Mouse (Mus musculus): ENCODE data around the gene Zfp961. TPM values are rescaled to one million over a fixed set of nuclear protein-coding genes. Genes with fewer than 3 reads are reported as not detected.
"Not testable (repeated sequence)": the region's sequence is repeated elsewhere in the genome, so short reads cannot be mapped to it uniquely, and the experiment has no call there.

Zfp961 gene
- polyA plus RNA-seq, 1 experiment from 2014 or later = 26.7 TPM

DNA sequence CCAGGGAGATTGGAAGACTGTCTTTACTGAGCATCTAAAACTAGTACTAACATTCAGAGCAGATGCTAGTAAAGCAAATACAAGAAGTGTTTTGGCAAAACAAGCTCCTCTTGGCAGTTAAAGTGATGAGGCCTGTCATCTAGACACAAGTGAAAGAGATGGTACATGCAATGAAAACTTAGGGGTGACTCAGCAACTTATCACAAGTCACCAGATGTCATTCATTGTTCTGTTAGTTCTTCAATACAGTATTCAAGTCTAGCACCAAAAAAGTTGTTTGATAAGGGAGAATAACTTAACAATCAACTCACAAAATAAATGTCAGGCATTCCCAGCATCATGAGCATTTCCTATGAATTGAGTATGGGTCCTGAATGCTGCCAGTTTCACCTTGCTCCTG lies 23.1 kb upstream of the Zfp961 start:
- Histone ChIP-seq H3K4me3 (ENCODE audit: low read length) (no peak overlapping the region), H3K36me3 (ENCODE audit: insufficient read depth, low read length) (peaks cover 36% of the 10 kb centered on the region), H3K9ac (replicated peaks; ENCODE audit: low read length) (no peak overlapping the region), H3K27me3 (ENCODE audit: insufficient read depth, low read length) (no peaks in the 10 kb centered on the region), H3K4me2 (replicated peaks; ENCODE audit: low read depth, low read length) (no peak overlapping the region), H3K9me3 (ENCODE audit: low read length) (0 out of 2 replicates have a peak, but pooled peaks cover 3% of the 10 kb centered on the region), H3K4me1 (ENCODE audit: insufficient read depth, low read length) (0 out of 2 replicates have a peak, but pooled peaks cover 8% of the 10 kb centered on the region), H3K27ac (ENCODE audit: low read length) (no peak overlapping the region)
- ATAC-seq (ENCODE audit: low FRiP score, low TSS enrichment) = no peak

DNA sequence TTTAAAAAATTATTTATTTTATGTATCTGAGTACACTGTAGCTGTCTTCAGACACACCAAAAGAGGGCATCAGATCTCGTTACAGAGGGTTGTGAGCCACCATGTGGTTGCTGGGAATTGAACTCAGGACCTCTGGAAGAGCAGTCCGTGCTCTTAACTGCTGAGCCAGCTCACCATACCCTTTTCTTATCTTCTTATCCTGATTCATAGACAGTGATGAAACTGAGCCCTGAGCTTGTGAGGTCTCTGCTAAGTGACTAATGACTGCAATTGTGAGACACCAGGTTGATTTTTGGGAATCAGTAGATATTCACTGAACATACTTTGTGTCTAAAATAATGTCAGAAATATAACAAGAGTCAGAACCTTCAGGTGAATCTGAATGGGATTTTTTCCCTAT lies 12.8 kb upstream of the Zfp961 start:
- not testable (repeated sequence) for ATAC-seq (ENCODE audit: low FRiP score, low TSS enrichment); H3K36me3 ChIP-seq (ENCODE audit: insufficient read depth, low read length); H3K4me3 ChIP-seq (ENCODE audit: low read length); H3K4me2 ChIP-seq (replicated peaks; ENCODE audit: low read depth, low read length); H3K9me3 ChIP-seq (ENCODE audit: low read length); H3K27me3 ChIP-seq (ENCODE audit: insufficient read depth, low read length); H3K4me1 ChIP-seq (ENCODE audit: insufficient read depth, low read length); H3K27ac ChIP-seq (ENCODE audit: low read length); H3K9ac ChIP-seq (replicated peaks; ENCODE audit: low read length)
- WGBS = 92% methylated on average over 2 of the region's 2 CpGs

DNA sequence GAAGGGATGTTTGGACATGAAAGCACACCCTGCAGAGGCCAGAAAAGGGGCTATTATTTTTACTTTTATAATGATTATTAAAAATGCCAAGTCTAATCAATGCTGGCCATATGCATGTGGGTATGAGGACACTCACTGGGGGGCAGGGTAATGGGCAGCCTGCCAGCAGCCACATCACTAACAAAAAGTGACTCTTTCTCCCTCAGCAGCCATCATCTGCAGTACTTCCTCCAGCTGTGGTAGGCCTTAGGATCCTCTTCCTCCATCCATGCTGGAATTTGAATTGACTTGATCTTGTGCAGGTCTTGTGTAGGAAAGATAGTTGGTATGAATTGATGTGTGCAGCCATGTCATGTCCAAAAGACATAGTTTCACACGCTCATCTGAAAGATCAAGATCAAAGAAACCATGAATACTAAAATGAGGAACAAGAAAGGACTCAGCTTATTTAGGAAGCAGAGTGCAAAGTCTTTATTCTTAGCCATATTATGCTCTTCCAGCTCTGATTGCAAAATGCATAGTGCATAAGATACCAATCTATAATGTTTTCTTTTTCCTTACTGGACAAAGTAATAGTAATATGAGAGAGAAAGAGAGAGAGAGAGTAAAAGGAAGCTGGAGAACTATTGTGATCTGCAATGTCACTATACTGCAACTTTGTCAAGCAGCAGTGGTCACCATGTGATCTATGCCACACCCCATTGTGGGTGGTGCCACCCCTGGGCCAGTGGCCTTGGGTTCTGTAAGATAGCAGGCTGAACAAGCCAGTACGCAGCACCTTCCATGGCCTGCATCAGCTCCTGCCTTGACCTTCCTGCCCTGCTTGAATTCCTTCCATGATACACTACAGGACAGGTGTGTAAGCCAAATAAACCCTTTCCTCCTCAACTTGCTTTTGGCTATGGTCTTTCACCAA lies 10.3 kb upstream of the Zfp961 start:
- H3K27me3 ChIP-seq (ENCODE audit: insufficient read depth, low read length) = no peaks in the 10 kb centered on the region
- WGBS = 84% methylated on average over 2 of the region's 2 CpGs
- no peak overlapping the region for H3K9ac ChIP-seq (replicated peaks; ENCODE audit: low read length)
- no peak for ATAC-seq (ENCODE audit: low FRiP score, low TSS enrichment)
- H3K27ac ChIP-seq (ENCODE audit: low read length) = no peak overlapping the region
- H3K4me2 ChIP-seq (replicated peaks; ENCODE audit: low read depth, low read length) = no peak overlapping the region
- no peaks in the 10 kb centered on the region for H3K4me1 ChIP-seq (ENCODE audit: insufficient read depth, low read length)
- no peaks in the 10 kb centered on the region for H3K36me3 ChIP-seq (ENCODE audit: insufficient read depth, low read length)
- H3K4me3 ChIP-seq (ENCODE audit: low read length) = no peak overlapping the region
- 0 out of 2 replicates have a peak, but pooled peaks cover 2% of the 10 kb centered on the region for H3K9me3 ChIP-seq (ENCODE audit: low read length)

DNA sequence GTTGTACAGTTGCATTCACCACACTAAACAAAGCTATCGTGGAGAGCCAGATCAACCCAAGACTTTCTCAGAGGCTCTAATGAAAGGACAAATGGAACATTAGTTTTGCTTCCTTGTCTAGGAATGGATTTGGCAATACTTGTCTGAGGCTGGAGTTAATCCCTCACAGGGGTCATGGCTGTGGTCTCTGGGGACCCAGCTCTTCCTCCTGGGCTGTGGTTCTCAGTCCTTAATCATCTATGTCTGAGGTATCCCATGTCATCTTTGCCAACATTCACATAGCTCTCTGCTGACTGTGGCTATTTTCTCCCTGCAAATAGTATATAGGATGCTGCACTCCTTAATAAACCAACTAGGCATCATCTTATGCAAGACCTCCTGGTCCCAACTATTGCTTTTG lies 9.1 kb upstream of the Zfp961 start:
- no peak overlapping the region for H3K9ac ChIP-seq (replicated peaks; ENCODE audit: low read length)
- no peaks in the 10 kb centered on the region for H3K36me3 ChIP-seq (ENCODE audit: insufficient read depth, low read length)
- ATAC-seq (ENCODE audit: low FRiP score, low TSS enrichment) = no peak
- H3K27ac ChIP-seq (ENCODE audit: low read length) = no peak overlapping the region
- 82% methylated on average over 1 of the region's 1 CpGs for WGBS
- no peaks in the 10 kb centered on the region for H3K4me1 ChIP-seq (ENCODE audit: insufficient read depth, low read length)
- no peak overlapping the region for H3K4me3 ChIP-seq (ENCODE audit: low read length)
- H3K9me3 ChIP-seq (ENCODE audit: low read length) = no peaks in the 10 kb centered on the region
- no peak overlapping the region for H3K4me2 ChIP-seq (replicated peaks; ENCODE audit: low read depth, low read length)
- H3K27me3 ChIP-seq (ENCODE audit: insufficient read depth, low read length) = no peaks in the 10 kb centered on the region; the same call in 1 of the 2 replicates

DNA sequence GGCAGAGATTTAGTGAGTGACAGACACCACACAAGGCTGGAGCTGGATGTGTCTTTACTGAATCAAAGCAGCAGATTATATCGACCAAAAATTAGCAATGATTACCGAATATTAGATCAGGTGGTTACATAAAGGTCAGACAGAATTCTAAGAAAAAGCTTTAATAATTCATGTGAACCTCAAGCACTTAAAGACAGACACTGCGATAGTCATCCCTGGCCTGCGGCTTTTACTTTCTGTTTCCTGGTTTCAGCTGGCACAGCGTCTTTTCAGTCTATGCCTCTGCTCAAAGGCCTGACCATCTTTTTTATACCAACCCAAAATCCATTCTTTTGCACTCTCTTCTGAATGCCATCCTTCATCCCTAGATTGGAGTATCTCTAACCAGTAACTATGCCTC lies 2.2 kb upstream of the Zfp961 start:
- Histone ChIP-seq H3K4me3 (ENCODE audit: low read length) (no peak overlapping the region), H3K27me3 (ENCODE audit: insufficient read depth, low read length) (no peaks in the 10 kb centered on the region; the same call in 1 of the 2 replicates), H3K4me2 (replicated peaks; ENCODE audit: low read depth, low read length) (no peak overlapping the region), H3K27ac (ENCODE audit: low read length) (no peak overlapping the region), H3K36me3 (ENCODE audit: insufficient read depth, low read length) (0 out of 2 replicates have a peak, but pooled peaks cover 6% of the 10 kb centered on the region), H3K9ac (replicated peaks; ENCODE audit: low read length) (no peak overlapping the region), H3K9me3 (ENCODE audit: low read length) (no peaks in the 10 kb centered on the region), H3K4me1 (ENCODE audit: insufficient read depth, low read length) (peaks cover 16% of the 10 kb centered on the region)
- no peak for ATAC-seq (ENCODE audit: low FRiP score, low TSS enrichment)
- 90% methylated on average over 5 of the region's 5 CpGs for WGBS

DNA sequence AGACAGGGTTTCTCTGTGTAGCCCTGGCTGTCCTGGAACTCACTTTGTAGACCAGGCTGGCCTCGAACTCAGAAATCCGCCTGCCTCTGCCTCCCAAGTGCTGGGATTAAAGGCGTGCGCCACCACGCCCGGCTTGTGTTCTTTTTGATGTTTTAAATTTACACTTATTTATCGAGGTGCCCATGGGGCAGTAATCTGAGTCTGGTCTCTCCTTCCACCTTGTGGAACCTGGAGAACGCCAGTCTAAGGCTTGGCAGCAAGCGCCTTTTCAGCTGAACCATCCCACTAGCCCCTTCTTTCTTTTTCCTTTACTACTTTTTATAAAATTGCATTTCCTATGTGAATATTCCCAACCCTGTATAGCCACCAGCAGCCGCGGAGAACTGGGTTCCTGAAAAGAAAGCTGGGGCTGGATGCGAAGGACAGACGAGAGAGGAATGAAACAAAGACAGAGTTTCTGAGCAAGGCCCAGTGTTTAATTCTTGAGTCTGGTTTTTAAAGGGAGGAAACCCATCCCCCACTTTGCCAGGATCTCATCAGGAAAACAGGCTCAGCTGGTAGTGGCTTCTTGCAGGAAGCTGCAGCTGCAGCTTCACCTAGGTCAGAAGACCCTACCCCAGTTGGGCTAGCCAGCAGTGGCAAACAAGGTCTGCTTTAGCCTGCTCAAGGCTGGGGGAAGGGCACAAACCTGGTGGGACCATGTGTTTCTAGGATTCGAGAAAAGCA lies 761 bp downstream of the Zfp961 start:
- Histone ChIP-seq H3K9me3 (ENCODE audit: low read length) (peaks cover 12% of the 10 kb centered on the region), H3K4me1 (ENCODE audit: insufficient read depth, low read length) (peaks cover 16% of the 10 kb centered on the region), H3K9ac (replicated peaks; ENCODE audit: low read length) (peak overlapping the region; percentile 90), H3K27ac (ENCODE audit: low read length) (peak overlapping the region; percentile 41), H3K4me2 (replicated peaks; ENCODE audit: low read depth, low read length) (peak overlapping the region; percentile 53), H3K36me3 (ENCODE audit: insufficient read depth, low read length) (peaks cover 18% of the 10 kb centered on the region), H3K27me3 (ENCODE audit: insufficient read depth, low read length) (no peaks in the 10 kb centered on the region), H3K4me3 (ENCODE audit: low read length) (peak overlapping the region; percentile 68)
- 25% methylated on average over 13 of the region's 14 CpGs for WGBS
- no peak for ATAC-seq (ENCODE audit: low FRiP score, low TSS enrichment)

DNA sequence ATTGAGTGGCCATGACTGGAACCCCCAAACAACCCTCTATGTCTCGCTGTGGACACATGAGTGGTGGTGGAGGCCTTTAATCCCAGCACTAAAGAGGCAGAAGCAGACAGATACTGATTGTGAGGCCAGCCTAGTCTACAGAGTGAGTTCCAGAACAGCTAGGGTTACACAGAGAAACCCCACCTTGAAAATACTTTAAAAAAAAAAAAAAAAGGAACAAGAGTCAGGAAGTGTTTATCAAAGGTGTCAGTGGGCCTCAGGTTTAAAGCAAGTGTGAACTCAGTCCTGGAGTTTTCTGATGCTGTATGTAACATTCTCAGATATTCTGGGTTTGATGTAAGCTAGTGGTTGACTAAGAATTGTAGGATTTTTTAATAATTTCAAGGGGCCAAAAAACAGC lies 1.7 kb downstream of the Zfp961 start:
- H3K4me1 ChIP-seq (ENCODE audit: insufficient read depth, low read length) = peaks cover 16% of the 10 kb centered on the region
- H3K9ac ChIP-seq (replicated peaks; ENCODE audit: low read length) = no peak overlapping the region
- no peak overlapping the region for H3K4me3 ChIP-seq (ENCODE audit: low read length)
- 0 out of 2 replicates have a peak overlapping the region, but pooled peaks have one; percentile 4 for H3K4me2 ChIP-seq (replicated peaks; ENCODE audit: low read depth, low read length)
- no peak for ATAC-seq (ENCODE audit: low FRiP score, low TSS enrichment)
- 86% methylated on average over 1 of the region's 1 CpGs for WGBS
- H3K27ac ChIP-seq (ENCODE audit: low read length) = no peak overlapping the region
- H3K9me3 ChIP-seq (ENCODE audit: low read length) = peaks cover 12% of the 10 kb centered on the region
- H3K27me3 ChIP-seq (ENCODE audit: insufficient read depth, low read length) = no peaks in the 10 kb centered on the region
- H3K36me3 ChIP-seq (ENCODE audit: insufficient read depth, low read length) = peaks cover 18% of the 10 kb centered on the region

DNA sequence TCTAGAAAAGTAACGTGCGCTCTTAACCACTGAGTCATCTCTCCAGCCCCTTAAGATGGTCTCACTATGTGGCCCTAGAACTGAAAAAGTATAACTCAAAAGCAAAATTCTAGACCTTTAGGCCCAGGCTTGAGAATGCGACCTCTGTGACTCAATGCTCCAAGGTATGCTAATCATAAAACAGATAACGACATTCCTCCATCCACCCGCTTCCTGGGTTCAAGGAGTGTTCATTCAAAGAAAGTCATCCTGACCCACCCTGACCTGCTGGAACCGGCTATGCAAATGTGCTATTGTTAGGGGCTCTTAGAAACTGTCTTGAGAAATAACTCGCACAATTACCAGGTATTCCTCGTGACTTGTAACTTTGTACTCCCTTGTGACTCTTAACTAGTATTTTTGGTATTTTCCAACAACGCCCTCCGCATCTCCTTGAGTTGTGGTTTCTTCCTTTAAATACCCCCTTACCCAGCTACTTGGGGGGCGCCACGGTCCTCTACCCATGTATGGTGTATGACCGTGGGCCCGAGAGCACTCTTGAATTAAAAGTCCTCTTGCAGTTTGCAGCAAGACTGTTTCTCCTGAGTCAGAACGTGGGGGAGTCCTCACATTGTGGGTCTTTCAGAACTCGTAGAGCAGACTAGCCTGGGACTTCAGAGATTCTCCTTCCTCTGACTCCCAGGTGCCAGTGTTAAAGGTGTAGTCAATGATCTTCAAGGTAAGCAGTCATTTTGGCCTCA lies 2.3 kb downstream of the Zfp961 start:
- not testable (repeated sequence) for H3K4me3 ChIP-seq (ENCODE audit: low read length); ATAC-seq (ENCODE audit: low FRiP score, low TSS enrichment); H3K27ac ChIP-seq (ENCODE audit: low read length); H3K9ac ChIP-seq (replicated peaks; ENCODE audit: low read length); H3K4me2 ChIP-seq (replicated peaks; ENCODE audit: low read depth, low read length); H3K27me3 ChIP-seq (ENCODE audit: insufficient read depth, low read length)
- Histone ChIP-seq H3K36me3 (ENCODE audit: insufficient read depth, low read length) (peaks cover 18% of the 10 kb centered on the region), H3K9me3 (ENCODE audit: low read length) (peaks cover 12% of the 10 kb centered on the region), H3K4me1 (ENCODE audit: insufficient read depth, low read length) (peaks cover 16% of the 10 kb centered on the region)
- WGBS = 94% methylated on average over 16 of the region's 16 CpGs

DNA sequence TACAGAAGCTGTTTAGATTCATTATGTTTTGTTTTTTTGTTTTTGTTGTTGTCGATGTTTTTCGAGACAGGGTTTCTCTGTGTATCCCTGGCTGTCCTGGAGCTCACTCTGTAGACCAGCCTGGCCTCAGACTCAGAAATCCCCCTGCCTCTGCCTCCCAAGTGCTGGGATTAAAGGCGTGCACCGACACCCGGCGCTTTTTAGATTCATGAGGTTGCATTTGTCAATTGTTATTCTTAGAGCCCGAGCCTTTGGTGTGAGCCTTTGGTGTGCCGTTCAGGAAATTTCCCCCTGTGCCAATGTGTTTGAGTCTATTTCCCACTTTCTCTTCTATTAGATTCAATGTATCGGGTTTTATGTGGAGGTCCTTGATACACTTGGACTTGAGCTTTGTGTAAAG lies 3.8 kb downstream of the Zfp961 start:
- 98% methylated on average over 9 of the region's 9 CpGs for WGBS
- Histone ChIP-seq H3K4me3 (ENCODE audit: low read length) (no peak overlapping the region), H3K36me3 (ENCODE audit: insufficient read depth, low read length) (peaks cover 18% of the 10 kb centered on the region), H3K9ac (replicated peaks; ENCODE audit: low read length) (no peak overlapping the region), H3K9me3 (ENCODE audit: low read length) (peaks cover 12% of the 10 kb centered on the region), H3K4me1 (ENCODE audit: insufficient read depth, low read length) (peaks cover 16% of the 10 kb centered on the region), H3K27me3 (ENCODE audit: insufficient read depth, low read length) (no peaks in the 10 kb centered on the region), H3K4me2 (replicated peaks; ENCODE audit: low read depth, low read length) (no peak overlapping the region), H3K27ac (ENCODE audit: low read length) (no peak overlapping the region)
- ATAC-seq (ENCODE audit: low FRiP score, low TSS enrichment) = no peak
